Mouse (Mus musculus): ENCODE data around the gene Stoml2.

The Stoml2 gene

GRCm38 (mm10) chr4:43031237-43031995 is at the start of gene Stoml2:
Gene Stoml2 (minus strand): TSS chr4:43031710.
- peak; percentile 94 for DNase-seq (ENCODE audit: low spot score)

- DNase-seq (ENCODE audit: low spot score): no peak
These were observed 46.7 kb upstream of the Stoml2 start for GRCm38 (mm10) chr4:43078071-43078718.

GRCm38 (mm10) chr4:43074923-43075322 is 43.4 kb upstream of the Stoml2 start:
- no peak for DNase-seq (ENCODE audit: low spot score)

- no peak for DNase-seq (ENCODE audit: low spot score)
These were observed 34.0 kb upstream of the Stoml2 start for GRCm38 (mm10) chr4:43065471-43065870.

GRCm38 (mm10) chr4:43060286-43060685 is 28.8 kb upstream of the Stoml2 start:
- DNase-seq (ENCODE audit: low spot score): no peak

GRCm38 (mm10) chr4:43059697-43060096 is 28.2 kb upstream of the Stoml2 start:
- no peak for DNase-seq (ENCODE audit: low spot score)

- peak; percentile 96 for DNase-seq (ENCODE audit: low spot score)
These were observed 27.5 kb upstream of the Stoml2 start, which contains the start of gene Unc13b for GRCm38 (mm10) chr4:43058753-43059654. Gene Unc13b (plus strand): TSS chr4:43058953.

- no peak for DNase-seq (ENCODE audit: low spot score)
These were observed 26.9 kb upstream of the Stoml2 start for GRCm38 (mm10) chr4:43058392-43058752.

GRCm38 (mm10) chr4:43057654-43058053 is 26.1 kb upstream of the Stoml2 start:
- no peak for DNase-seq (ENCODE audit: low spot score)

GRCm38 (mm10) chr4:43052627-43053026 is 21.1 kb upstream of the Stoml2 start:
- peak; percentile 73 for DNase-seq (ENCODE audit: low spot score)

GRCm38 (mm10) chr4:43047231-43047630 is 15.7 kb upstream of the Stoml2 start:
- peak; percentile 91 for DNase-seq (ENCODE audit: low spot score)

- no peak for DNase-seq (ENCODE audit: low spot score)
These were observed 15.1 kb upstream of the Stoml2 start for GRCm38 (mm10) chr4:43046607-43047006.

GRCm38 (mm10) chr4:43045659-43046302 is 14.3 kb upstream of the Stoml2 start, which contains the start of gene Fam214b:
Gene Fam214b (minus strand): TSS chr4:43046220.
- peak; percentile 100 for DNase-seq (ENCODE audit: low spot score)

GRCm38 (mm10) chr4:43045285-43045658 is 13.8 kb upstream of the Stoml2 start:
- DNase-seq (ENCODE audit: low spot score): no peak

GRCm38 (mm10) chr4:43044673-43045072 is 13.2 kb upstream of the Stoml2 start:
- DNase-seq (ENCODE audit: low spot score): peak; percentile 78

GRCm38 (mm10) chr4:43043644-43044357 is 12.3 kb upstream of the Stoml2 start:
- peak; percentile 87 for DNase-seq (ENCODE audit: low spot score)

- no peak for DNase-seq (ENCODE audit: low spot score)
These were observed 9.5 kb upstream of the Stoml2 start for GRCm38 (mm10) chr4:43040881-43041547.

- DNase-seq (ENCODE audit: low spot score): peak; percentile 98
These were observed 8.6 kb upstream of the Stoml2 start for GRCm38 (mm10) chr4:43040114-43040572.

- no peak for DNase-seq (ENCODE audit: low spot score)
These were observed 8.1 kb upstream of the Stoml2 start for GRCm38 (mm10) chr4:43039609-43040008.

Data from lung, postnatal 25 days (tissue).